Mouse (Mus musculus) C2C12 (cell line): ENCODE data around the gene Cabp7. TPM values are rescaled to one million over a fixed set of nuclear protein-coding genes. Genes with fewer than 3 reads are reported as not detected.

Experiments
- H3K27me3 ChIP-seq: one replicate; pipeline ENCODE4 v1.6.1; 2011; ENCODE audit not compliant: control insufficient read depth, insufficient read depth, insufficient read length
- H3K36me3 ChIP-seq: one replicate; pipeline ENCODE4 v1.6.1; 2011; ENCODE audit not compliant: control insufficient read depth, insufficient read depth
- H3K4me3 ChIP-seq: one replicate; pipeline ENCODE4 v1.5.1; 2011; ENCODE audit warnings: mild to moderate bottlenecking, control low read depth; ENCODE audit not compliant: poor library complexity, insufficient read depth, severe bottlenecking
- H3K79me2 ChIP-seq: one replicate; pipeline ENCODE4 v1.6.1; 2011; ENCODE audit not compliant: control insufficient read depth, insufficient read depth
- H3K79me3 ChIP-seq: one replicate; pipeline ENCODE4 v1.6.1; 2011; ENCODE audit warnings: low read depth, control low read depth
- H3ac ChIP-seq: one replicate; pipeline ENCODE3; 2011; ENCODE audit warnings: low read depth; ENCODE audit not compliant: control insufficient read depth, insufficient read length
- CEBPB ChIP-seq: IDR thresholded peaks from one replicate; pipeline ENCODE4 v1.6.1; 2011; ENCODE audit warnings: low read depth, mild to moderate bottlenecking, control low read depth, moderate library complexity
- CTCF ChIP-seq: IDR thresholded peaks from one replicate; pipeline ENCODE4 v1.5.1; 2011; ENCODE audit not compliant: control insufficient read depth, insufficient read depth, insufficient read length
- FOSL1 ChIP-seq: IDR thresholded peaks from one replicate; pipeline ENCODE4 v1.8.0; 2011; ENCODE audit warnings: mild to moderate bottlenecking, low read length; ENCODE audit not compliant: poor library complexity, insufficient read depth, severe bottlenecking
- MAX ChIP-seq: IDR thresholded peaks from one replicate; pipeline ENCODE4 v1.6.1; 2011; ENCODE audit warnings: mild to moderate bottlenecking, control low read depth
- MYOD1 ChIP-seq: IDR thresholded peaks from one replicate; pipeline ENCODE4 v1.6.1; 2011; ENCODE audit warnings: low read depth; ENCODE audit not compliant: control insufficient read depth, insufficient read length
- MYOG ChIP-seq: IDR thresholded peaks from one replicate; pipeline ENCODE4 v1.6.1; 2011; ENCODE audit not compliant: control insufficient read depth, insufficient read length; ENCODE audit errors: extremely low read depth
- USF1 ChIP-seq: IDR thresholded peaks from one replicate; pipeline ENCODE4 v1.6.1; 2011; ENCODE audit warnings: low read depth, mild to moderate bottlenecking, control low read depth, moderate library complexity
- polyA plus RNA-seq: library from polyadenylated mRNA; unstranded; fragments of >200 nt; fragmentation: generic; extraction: Trizol; gene quantifications from one replicate; pipeline ENCODE4 v1.2.1, GENCODE M21; 2012; ENCODE audit warnings: missing spikeins

Gene Cabp7
- polyA plus RNA-seq, 1 experiment: 0.06 TPM

DNA sequence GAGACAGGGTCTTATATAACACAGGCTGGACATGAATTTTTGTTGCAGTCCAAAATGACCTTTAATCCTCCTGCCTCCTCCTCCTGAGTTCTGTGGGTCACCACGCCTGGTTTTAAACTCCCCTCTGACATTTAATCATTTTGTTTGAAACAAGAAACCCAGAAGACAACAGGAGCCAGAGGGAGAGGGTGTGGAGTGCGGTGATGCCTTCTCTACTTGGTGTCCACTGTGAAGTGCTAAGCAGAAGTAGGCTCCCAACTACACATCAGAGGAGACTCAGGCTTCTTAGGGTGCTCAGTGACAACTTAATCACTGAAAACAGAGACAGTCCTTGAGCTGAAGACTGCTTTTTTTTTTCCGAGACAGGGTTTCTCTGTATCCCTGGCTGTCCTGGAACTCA, 34.3 kb upstream of the Cabp7 start:
- TF ChIP-seq FOSL1 (no peak), USF1 (no peak), MYOD1 (no peak), MYOG (no peak), CEBPB (no peak), CTCF (no peak), MAX (no peak)
- Histone ChIP-seq H3K79me2 (no peaks in the 10 kb centered on the region), H3ac (no peak overlapping the region), H3K36me3 (peaks cover 51% of the 10 kb centered on the region), H3K79me3 (no peaks in the 10 kb centered on the region), H3K4me3 (no peak overlapping the region), H3K27me3 (no peaks in the 10 kb centered on the region)

DNA sequence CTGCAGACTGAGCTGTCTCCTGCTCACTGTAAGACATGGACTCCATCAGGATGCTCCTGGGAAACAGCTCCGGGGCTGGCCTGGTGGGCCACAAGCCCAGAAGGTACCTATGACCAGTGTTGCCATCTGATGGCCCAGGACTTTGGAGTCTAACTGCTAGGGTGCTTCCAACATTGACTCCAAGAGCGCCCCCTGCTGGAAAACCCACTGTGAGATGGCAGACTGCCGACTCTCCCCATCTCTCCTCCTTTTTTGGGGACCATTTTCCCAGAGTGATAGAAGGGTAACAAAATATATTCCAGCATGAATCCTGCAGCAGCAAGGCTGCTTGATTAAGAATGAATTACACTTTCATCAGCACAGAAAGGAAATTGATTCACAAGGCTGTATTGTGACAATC, 26.3 kb upstream of the Cabp7 start:
- Histone ChIP-seq H3K36me3 (peaks cover 23% of the 10 kb centered on the region), H3K79me2 (no peaks in the 10 kb centered on the region), H3K4me3 (no peak overlapping the region), H3K27me3 (no peaks in the 10 kb centered on the region), H3ac (no peak overlapping the region), H3K79me3 (no peaks in the 10 kb centered on the region)
- TF ChIP-seq MYOD1 (no peak), MAX (no peak), CTCF (peak; percentile 37)

DNA sequence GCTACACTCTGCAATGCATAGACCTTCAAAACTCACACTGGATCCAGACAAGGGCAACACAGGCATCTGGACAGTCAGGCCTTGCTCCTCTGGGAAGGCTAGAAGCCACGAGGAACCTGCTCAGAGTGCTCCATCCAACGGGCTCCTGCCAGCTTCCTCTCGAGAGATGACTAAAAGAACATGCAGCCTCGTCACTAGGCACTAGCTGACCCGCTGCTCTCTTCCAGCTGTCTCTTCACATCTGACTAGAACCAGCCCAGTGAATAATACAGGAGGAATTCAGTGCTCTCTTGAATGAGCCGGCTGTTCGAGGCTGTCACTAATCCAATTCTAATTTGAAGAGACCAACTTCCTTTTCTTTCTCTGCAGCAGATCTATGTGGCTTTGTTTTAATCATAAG, 25.2 kb upstream of the Cabp7 start:
- Histone ChIP-seq H3K4me3 (no peak overlapping the region), H3ac (no peak overlapping the region), H3K36me3 (peaks cover 18% of the 10 kb centered on the region), H3K79me2 (no peaks in the 10 kb centered on the region), H3K79me3 (no peaks in the 10 kb centered on the region), H3K27me3 (no peaks in the 10 kb centered on the region)
- TF ChIP-seq CEBPB: no peak
- no peak for TF ChIP-seq CTCF
- no peak for TF ChIP-seq FOSL1
- TF ChIP-seq USF1: no peak
- TF ChIP-seq MYOD1: peak; percentile 81

- Histone ChIP-seq H3K79me3 (no peaks in the 10 kb centered on the region), H3K36me3 (peaks cover 9% of the 10 kb centered on the region), H3K4me3 (no peak overlapping the region), H3ac (no peak overlapping the region), H3K79me2 (no peaks in the 10 kb centered on the region), H3K27me3 (no peaks in the 10 kb centered on the region)
- TF ChIP-seq CEBPB (no peak), FOSL1 (no peak), MYOD1 (no peak), USF1 (no peak), CTCF (no peak), MYOG (no peak), MAX (no peak)
Measured at GRCm38 (mm10) chr11:4769881-4770280, 23.3 kb upstream of the Cabp7 start.

DNA sequence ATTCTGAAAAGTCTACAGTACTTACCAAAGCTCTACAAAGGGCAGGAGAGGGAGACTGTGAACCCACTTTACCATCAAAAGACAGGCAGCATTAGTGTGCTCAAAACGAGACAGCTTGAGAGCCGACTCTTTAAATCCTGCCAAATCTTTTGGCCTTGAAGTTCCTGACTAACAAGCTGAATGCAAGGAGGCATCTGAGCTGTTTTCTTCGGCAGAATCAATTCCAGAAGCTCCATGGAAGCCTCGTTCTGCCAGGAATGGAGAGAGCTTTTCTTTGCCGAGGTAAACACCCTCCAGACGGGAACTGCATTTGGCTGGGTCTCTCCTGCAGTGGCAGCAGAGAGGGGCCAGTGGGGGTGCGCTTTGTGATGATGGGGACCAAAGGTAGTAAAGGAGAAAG, 22.7 kb upstream of the Cabp7 start:
- H3K4me3 ChIP-seq: no peak overlapping the region
- H3K27me3 ChIP-seq: no peaks in the 10 kb centered on the region
- no peak overlapping the region for H3ac ChIP-seq
- H3K79me3 ChIP-seq: no peaks in the 10 kb centered on the region
- H3K79me2 ChIP-seq: no peaks in the 10 kb centered on the region
- TF ChIP-seq CTCF (no peak), MYOD1 (no peak), USF1 (no peak), MAX (no peak), CEBPB (no peak), FOSL1 (no peak), MYOG (no peak)
- H3K36me3 ChIP-seq: peaks cover 3% of the 10 kb centered on the region

GRCm38 (mm10) chr11:4768399-4768798, 21.8 kb upstream of the Cabp7 start:
- Histone ChIP-seq H3K36me3 (peaks cover 3% of the 10 kb centered on the region), H3K79me3 (no peaks in the 10 kb centered on the region), H3ac (no peak overlapping the region), H3K4me3 (no peak overlapping the region), H3K27me3 (no peaks in the 10 kb centered on the region), H3K79me2 (no peaks in the 10 kb centered on the region)
- TF ChIP-seq FOSL1 (no peak), MYOD1 (no peak)

DNA sequence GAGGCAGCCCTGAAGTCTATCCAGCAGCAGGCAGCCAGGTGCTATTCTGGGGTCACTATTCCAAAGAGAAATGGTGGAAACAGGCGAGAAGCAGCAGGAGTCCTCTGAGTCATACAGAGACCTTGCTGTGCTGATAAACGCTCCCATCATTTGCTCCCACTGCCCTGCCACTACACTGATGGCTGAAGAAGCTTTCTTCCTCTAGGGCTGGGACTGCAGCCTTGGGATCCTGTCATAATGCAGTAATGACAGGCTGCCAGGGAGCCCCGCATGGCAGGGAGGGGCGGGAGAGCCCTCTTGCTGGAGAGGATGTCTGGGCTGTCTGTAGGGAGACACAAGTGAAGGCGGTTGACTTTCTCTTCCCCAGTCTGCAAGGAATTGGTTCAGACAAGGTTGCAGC, 17.9 kb upstream of the Cabp7 start:
- Histone ChIP-seq H3K79me3 (no peaks in the 10 kb centered on the region), H3K36me3 (no peaks in the 10 kb centered on the region), H3K4me3 (no peak overlapping the region), H3K79me2 (no peaks in the 10 kb centered on the region), H3K27me3 (peaks cover 12% of the 10 kb centered on the region), H3ac (no peak overlapping the region)
- TF ChIP-seq FOSL1 (no peak), MYOD1 (no peak), CEBPB (no peak), USF1 (no peak), MAX (no peak), MYOG (no peak), CTCF (no peak)
